Mouse (Mus musculus) embryonic stem cell, embryonic (primary cell): ENCODE data around the gene Sbf1.

Experiments used
- CTCF ChIA-PET, 4 experiments: fragments of 300-600 bp in 2 of 4; fragments of 350-600 bp in 2 of 4; sonication (Branson Sonifier 250); formaldehyde crosslinking; loops; one replicate each; lab custom pipeline; 2022; ENCODE audit warnings: inconsistent platforms in 2 of 4; lab: Charles Lee
- POLR2A ChIA-PET, 4 experiments: fragments of 300-600 bp in 2 of 4; fragments of 350-600 bp in 2 of 4; sonication (Branson Sonifier 250); formaldehyde crosslinking; loops; one replicate each; lab custom pipeline; 2022; ENCODE audit warnings: antibody characterized with exemption in 4 of 4, inconsistent platforms in 1 of 4; lab: Charles Lee

Gene Sbf1

GRCm38 (mm10) chr15:89275497-89275896, 39.6 kb downstream of the Sbf1 start:
- ChIA-PET CTCF (no interaction called here), POLR2A (interaction anchor here in 1 of 4 experiments (0.6 to 1.6 kb wide), 2 partner anchors 8 to 12 kb away, joined by 4 to 6 read pairs; no protein-coding TSS in a partner anchor)

- POLR2A ChIA-PET, result no interaction called here
- CTCF ChIA-PET, result no interaction called here
Observed at GRCm38 (mm10) chr15:89264485-89264884, 50.6 kb downstream of the Sbf1 start.

- CTCF ChIA-PET, result interaction anchor here in 2 of 4 experiments (0.6 to 1.0 kb wide), 2 partner anchors 56 to 902 kb away, joined by 3 to 4 read pairs; partner anchors contain the start of gene Sbf1 (in 1 of the 2)
Observed at GRCm38 (mm10) chr15:89258997-89259396, 56.1 kb downstream of the Sbf1 start.

GRCm38 (mm10) chr15:89255330-89255729, 59.8 kb downstream of the Sbf1 start:
- ChIA-PET POLR2A (interaction anchor here in 2 of 4 experiments (0.5 to 1.0 kb wide), 2 partner anchors 44 to 60 kb away, joined by 3 to 5 read pairs; partner anchors contain the start of genes Ppp6r2 (in 1 of the 2) and Sbf1 (in 1 of the 2)), CTCF (no interaction called here)

More at GRCm38 (mm10) chr15:89258997-89259396, 56.1 kb downstream of the Sbf1 start:
- POLR2A ChIA-PET, result interaction anchor here in 1 of 4 experiments (1.4 kb wide), 1 partner anchor 20 kb away, joined by 4 read pairs; no protein-coding TSS in a partner anchor

GRCm38 (mm10) chr15:89249063-89249462, 66.0 kb downstream of the Sbf1 start:
- POLR2A ChIA-PET, result interaction anchor here in 2 of 4 experiments (0.6 kb wide), 2 partner anchors 121 to 441 kb away, joined by 4 to 10 read pairs; partner anchors contain the start of gene Hdac10 (in 1 of the 2)
- CTCF ChIA-PET, result no interaction called here

- POLR2A ChIA-PET, result no interaction called here
- CTCF ChIA-PET, result interaction anchor here in 1 of 4 experiments (0.6 kb wide), 1 partner anchor 46 kb away, joined by 3 read pairs; no protein-coding TSS in a partner anchor
Observed at GRCm38 (mm10) chr15:89241025-89241424, 74.1 kb downstream of the Sbf1 start.

GRCm38 (mm10) chr15:89239751-89240392, 75.2 kb downstream of the Sbf1 start:
- POLR2A ChIA-PET, result interaction anchor here in 2 of 4 experiments (0.7 to 2.2 kb wide), 6 partner anchors 9 to 108 kb away, joined by 3 to 7 read pairs (median 3); no protein-coding TSS in a partner anchor
- CTCF ChIA-PET, result no interaction called here
